Mouse (Mus musculus): ENCODE results near the gene Samd1. TPM values are rescaled to one million over a fixed set of nuclear protein-coding genes. Genes with fewer than 3 reads are reported as not detected.

The Samd1 gene
- total RNA-seq, 2 experiments from 2014 or later, result 45.1 to 45.4 TPM

- peak; percentile 64 to 68 for DNase-seq (ENCODE audit: low spot score in 2 of 2)
These were observed 13.4 kb downstream of the Samd1 start for GRCm38 (mm10) chr8:84010625-84011611.

GRCm38 (mm10) chr8:84011705-84012498, 14.4 kb downstream of the Samd1 start, which contains the start of gene 2210011C24Rik:
Gene 2210011C24Rik (minus strand): TSS chr8:84012171.
- DNase-seq (ENCODE audit: low spot score in 2 of 2), result no peak

- no peak for DNase-seq (ENCODE audit: low spot score in 2 of 2)
These were observed 15.2 kb downstream of the Samd1 start for GRCm38 (mm10) chr8:84012499-84013165.

GRCm38 (mm10) chr8:84015833-84016232, 18.4 kb downstream of the Samd1 start:
- no peak for DNase-seq (ENCODE audit: low spot score in 2 of 2)

GRCm38 (mm10) chr8:84019738-84020137, 22.3 kb downstream of the Samd1 start:
- no peak for DNase-seq (ENCODE audit: low spot score in 2 of 2)

GRCm38 (mm10) chr8:84021096-84021495, 23.6 kb downstream of the Samd1 start, which contains the start of gene Palm3:
Gene Palm3 (plus strand): TSS chr8:84021471.
- no peak for DNase-seq (ENCODE audit: low spot score in 2 of 2)

- DNase-seq (ENCODE audit: low spot score in 2 of 2), result no peak
These were observed 24.1 kb downstream of the Samd1 start for GRCm38 (mm10) chr8:84021569-84021968.

GRCm38 (mm10) chr8:84023085-84023484, 25.6 kb downstream of the Samd1 start:
- no peak for DNase-seq (ENCODE audit: low spot score in 2 of 2)

GRCm38 (mm10) chr8:84023631-84024030, 26.2 kb downstream of the Samd1 start:
- no peak for DNase-seq (ENCODE audit: low spot score in 2 of 2)

- peak in 1 of 2 experiments; percentile 29 for DNase-seq (ENCODE audit: low spot score in 2 of 2)
These were observed 26.7 kb downstream of the Samd1 start for GRCm38 (mm10) chr8:84024171-84024570.

GRCm38 (mm10) chr8:84025863-84026262, 28.4 kb downstream of the Samd1 start:
- DNase-seq (ENCODE audit: low spot score in 2 of 2), result peak in 1 of 2 experiments; percentile 29

- no peak for DNase-seq (ENCODE audit: low spot score in 2 of 2)
These were observed 30.0 kb downstream of the Samd1 start for GRCm38 (mm10) chr8:84027449-84027848.

GRCm38 (mm10) chr8:84029272-84029671, 31.8 kb downstream of the Samd1 start:
- DNase-seq (ENCODE audit: low spot score in 2 of 2), result no peak

- no peak for DNase-seq (ENCODE audit: low spot score in 2 of 2)
These were observed 35.3 kb downstream of the Samd1 start for GRCm38 (mm10) chr8:84032777-84033176.

GRCm38 (mm10) chr8:84038015-84038414, 40.5 kb downstream of the Samd1 start:
- DNase-seq (ENCODE audit: low spot score in 2 of 2), result no peak

GRCm38 (mm10) chr8:84039050-84039449, 41.6 kb downstream of the Samd1 start:
- DNase-seq (ENCODE audit: low spot score in 2 of 2), result peak; percentile 63 to 68

- peak; percentile 16 to 18 for DNase-seq (ENCODE audit: low spot score in 2 of 2)
These were observed 44.8 kb downstream of the Samd1 start, which contains the start of gene Il27ra for GRCm38 (mm10) chr8:84042066-84042947. Gene Il27ra (minus strand): TSS chr8:84042589.

GRCm38 (mm10) chr8:84042948-84043342, 45.5 kb downstream of the Samd1 start:
- no peak for DNase-seq (ENCODE audit: low spot score in 2 of 2)

- DNase-seq (ENCODE audit: low spot score in 2 of 2), result no peak
These were observed 46.6 kb downstream of the Samd1 start for GRCm38 (mm10) chr8:84044103-84044502.

GRCm38 (mm10) chr8:84044900-84045299, 47.4 kb downstream of the Samd1 start, which contains the start of gene Rln3:
Gene Rln3 (minus strand): TSS chr8:84045000.
- no peak for DNase-seq (ENCODE audit: low spot score in 2 of 2)
